Mouse (Mus musculus): Measurements from ENCODE around the gene Arhgap24.

Arhgap24 gene

DNA sequence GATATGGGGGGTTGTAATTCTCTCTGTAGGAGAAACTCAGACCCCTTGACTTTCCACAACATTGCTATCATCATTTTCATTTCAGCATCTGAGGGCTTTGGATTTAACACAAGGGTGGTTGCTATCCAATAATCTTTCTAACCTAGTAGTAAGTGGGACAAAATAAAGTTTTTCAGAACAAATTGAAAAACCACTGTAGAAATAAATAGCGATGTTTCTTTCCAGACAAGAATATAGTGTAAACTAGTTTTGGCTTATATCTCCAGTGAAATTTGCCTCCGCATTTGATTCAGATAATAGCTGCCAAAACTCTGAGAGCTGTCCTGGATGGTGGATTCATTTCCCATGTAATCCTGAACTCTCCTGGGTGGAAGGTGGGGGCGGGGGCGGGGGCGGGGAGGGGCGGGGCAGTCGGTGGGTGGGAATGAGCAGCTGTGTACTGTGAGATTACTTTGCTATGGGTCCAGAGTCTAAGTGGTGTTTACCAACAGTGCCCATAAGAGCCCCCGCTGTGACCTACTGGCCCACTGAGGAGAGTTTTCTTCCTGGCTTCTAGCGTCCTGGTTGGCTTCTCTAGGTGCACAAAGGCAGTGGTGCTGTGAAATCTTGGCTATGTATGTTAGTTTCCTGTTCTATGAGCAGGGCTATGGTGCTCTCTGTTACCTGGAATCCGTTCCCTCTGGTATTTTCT, 2.2 kb downstream of the Arhgap24 start:
- no peak for TF ChIP-seq GATA4 (IDR thresholded peaks at IDR 0.05; ENCODE audit: insufficient replicate concordance, low read length)

DNA sequence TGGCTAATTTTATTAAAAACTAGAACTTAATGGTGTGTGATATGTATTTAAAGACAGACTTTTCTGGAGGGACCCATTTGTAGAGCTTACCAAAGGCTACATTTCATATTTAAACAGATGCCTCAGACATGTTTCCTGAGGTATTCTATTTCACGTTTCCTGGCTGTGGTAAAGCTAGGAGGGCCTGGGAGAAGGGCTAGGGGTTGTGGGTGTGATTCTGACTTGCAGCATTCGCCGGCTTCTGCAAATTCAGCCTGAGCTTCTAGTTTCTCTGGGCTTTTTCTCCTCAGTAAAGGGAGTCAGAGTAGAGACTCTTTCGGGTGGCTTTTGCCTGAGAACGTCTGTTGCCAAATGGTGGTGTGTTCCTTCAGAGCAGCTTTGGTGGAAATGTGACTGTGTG, 10.4 kb downstream of the Arhgap24 start:
- no peak for TF ChIP-seq GATA4 (IDR thresholded peaks at IDR 0.05; ENCODE audit: insufficient replicate concordance, low read length)

GRCm38 (mm10) chr5:102492152-102492551, 11.0 kb downstream of the Arhgap24 start:
- TF ChIP-seq GATA4 (IDR thresholded peaks at IDR 0.05; ENCODE audit: insufficient replicate concordance, low read length) = no peak

GRCm38 (mm10) chr5:102494827-102495226, 13.6 kb downstream of the Arhgap24 start:
- no peak for TF ChIP-seq GATA4 (IDR thresholded peaks at IDR 0.05; ENCODE audit: insufficient replicate concordance, low read length)

DNA sequence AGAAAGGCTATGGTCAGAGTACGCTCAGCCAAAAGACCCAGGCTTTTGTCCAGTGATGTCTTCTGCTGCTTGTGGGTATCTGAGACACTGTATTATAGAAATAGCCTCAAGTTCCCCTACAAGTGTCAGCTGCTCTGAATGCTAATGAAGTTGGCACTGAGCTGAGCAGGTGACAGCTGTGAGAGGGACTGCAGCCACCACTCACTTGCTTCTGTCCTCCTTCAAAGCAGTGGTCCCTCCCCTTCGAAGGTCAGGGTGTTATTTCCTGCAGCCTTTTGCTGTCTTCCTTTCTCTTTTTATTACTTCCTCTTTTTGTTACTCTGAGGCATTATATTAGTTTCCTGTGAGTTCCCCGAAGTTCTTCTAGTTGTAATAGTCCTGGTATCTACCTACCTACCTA, 16.0 kb downstream of the Arhgap24 start:
- no peak for TF ChIP-seq GATA4 (IDR thresholded peaks at IDR 0.05; ENCODE audit: insufficient replicate concordance, low read length)

DNA sequence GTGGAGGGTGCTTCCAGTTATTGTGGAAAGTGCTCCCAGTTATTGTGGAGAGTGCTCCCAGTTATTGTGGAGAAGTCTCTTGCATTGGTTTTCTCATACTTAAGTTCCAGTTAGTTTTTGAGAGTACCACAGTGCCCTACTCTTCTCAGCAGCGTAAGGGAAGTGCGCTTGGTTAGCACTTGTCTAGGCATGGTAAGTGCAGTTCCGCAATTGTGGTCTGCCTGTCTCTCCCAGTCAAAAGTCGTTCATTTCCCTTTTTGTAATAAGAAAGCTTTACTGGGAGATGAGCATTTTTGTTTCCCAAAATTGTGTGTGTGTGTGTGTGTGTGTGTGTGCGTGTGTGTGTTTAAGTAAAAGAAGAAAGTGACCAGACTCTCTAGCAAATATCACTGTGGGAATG, 17.6 kb downstream of the Arhgap24 start:
- no peak for TF ChIP-seq GATA4 (IDR thresholded peaks at IDR 0.05; ENCODE audit: insufficient replicate concordance, low read length)

DNA sequence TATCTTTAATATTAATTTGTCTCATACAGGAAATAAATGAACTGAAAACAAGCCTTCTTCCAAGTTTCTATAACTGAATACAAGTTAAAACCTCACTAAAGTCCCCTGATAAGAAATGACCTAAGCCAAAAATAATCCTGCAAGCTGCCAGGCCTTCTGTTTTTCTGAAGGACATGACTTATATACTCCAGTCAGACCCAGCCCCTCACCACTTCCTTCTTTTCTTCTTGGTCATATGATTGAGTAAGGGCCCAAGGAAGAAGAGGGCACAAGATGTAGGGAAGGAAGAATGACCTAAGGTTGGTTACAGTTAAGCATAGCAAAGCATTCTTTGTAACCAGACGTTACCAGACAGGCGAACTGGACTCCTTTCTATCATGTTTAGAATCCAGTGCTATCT, 21.1 kb downstream of the Arhgap24 start:
- TF ChIP-seq GATA4 (IDR thresholded peaks at IDR 0.05; ENCODE audit: insufficient replicate concordance, low read length) = no peak

- no peak for TF ChIP-seq GATA4 (IDR thresholded peaks at IDR 0.05; ENCODE audit: insufficient replicate concordance, low read length)
Measured at GRCm38 (mm10) chr5:102503066-102503465, 21.9 kb downstream of the Arhgap24 start.

GRCm38 (mm10) chr5:102503868-102504267, 22.7 kb downstream of the Arhgap24 start:
- TF ChIP-seq GATA4 (IDR thresholded peaks at IDR 0.05; ENCODE audit: insufficient replicate concordance, low read length) = no peak

DNA sequence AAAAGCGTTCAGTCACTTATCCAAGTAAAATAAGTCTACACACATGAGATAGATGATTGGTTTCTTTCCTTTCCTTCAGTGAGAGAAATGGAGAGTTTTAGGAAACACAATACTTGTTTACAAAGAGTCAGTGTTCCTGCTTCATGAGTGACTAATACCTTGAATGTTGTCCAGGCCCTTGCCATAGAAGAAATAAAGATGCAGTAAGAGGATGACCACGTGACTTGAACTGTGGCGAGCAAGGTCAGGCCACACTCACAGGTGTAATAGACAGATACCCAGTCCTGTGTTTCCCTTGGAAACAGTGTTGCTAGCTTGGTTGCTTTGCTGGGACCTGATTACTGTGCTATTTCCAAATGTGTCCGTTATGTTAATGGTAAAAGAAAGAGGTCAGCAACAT, 23.4 kb downstream of the Arhgap24 start:
- TF ChIP-seq GATA4 (IDR thresholded peaks at IDR 0.05; ENCODE audit: insufficient replicate concordance, low read length) = no peak

DNA sequence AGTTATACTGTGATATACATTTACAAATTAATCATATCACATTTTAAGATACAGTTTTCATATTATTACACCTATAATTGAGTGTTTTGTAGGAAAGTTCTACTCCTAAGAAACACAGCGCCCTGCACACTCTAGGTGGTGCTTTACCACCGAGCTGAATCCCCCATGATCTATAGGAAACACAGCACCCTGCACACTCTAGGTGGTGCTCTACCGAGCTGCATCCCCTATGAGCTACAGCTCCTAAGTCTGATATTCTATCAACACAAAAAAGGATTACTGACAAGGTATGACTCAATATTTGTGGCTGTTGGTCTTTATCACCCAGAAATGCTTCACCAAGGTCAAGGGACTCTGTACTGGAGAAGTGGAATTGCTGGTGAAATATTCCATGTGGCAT, 27.0 kb downstream of the Arhgap24 start:
- TF ChIP-seq GATA4 (IDR thresholded peaks at IDR 0.05; ENCODE audit: insufficient replicate concordance, low read length) = no peak

DNA sequence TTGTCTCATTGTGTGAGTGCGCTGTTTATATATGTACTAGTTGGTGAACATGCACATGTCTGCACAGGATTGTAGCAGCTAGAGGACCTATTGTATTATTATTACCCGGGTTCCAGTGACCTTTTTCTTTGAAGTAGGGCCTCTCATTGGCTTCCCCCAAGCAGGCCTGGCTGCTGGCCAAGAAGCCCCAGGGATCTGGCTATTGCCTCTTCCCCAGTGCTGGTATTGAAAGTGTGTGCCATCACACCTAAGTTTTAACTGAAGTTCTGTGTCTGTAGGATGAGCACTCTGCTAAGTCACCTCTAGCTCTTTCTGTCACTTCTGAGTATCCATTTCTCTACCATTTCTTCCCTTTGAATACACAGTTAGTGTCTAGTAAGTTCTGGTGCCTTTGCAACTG, 28.2 kb downstream of the Arhgap24 start:
- no peak for TF ChIP-seq GATA4 (IDR thresholded peaks at IDR 0.05; ENCODE audit: insufficient replicate concordance, low read length)

DNA sequence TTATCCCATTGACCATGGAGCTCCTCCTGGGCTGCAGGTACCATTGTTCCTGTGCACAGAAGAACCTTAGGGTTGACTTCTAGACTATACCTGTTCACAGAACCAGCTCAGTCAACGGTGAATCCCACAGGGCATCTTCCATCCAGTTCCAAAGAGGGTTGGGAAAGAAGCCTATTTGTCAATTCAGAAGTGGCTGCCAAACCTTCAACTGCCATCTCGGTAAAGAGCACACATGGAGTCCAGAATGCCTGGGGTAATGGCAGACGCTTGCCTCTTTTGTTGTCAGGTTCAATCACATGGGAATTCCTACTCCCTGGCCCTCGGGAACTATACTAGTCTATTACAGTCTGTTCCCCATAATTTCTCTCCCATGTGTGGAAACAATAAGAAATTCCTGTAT, 30.5 kb downstream of the Arhgap24 start:
- no peak for TF ChIP-seq GATA4 (IDR thresholded peaks at IDR 0.05; ENCODE audit: insufficient replicate concordance, low read length)

DNA sequence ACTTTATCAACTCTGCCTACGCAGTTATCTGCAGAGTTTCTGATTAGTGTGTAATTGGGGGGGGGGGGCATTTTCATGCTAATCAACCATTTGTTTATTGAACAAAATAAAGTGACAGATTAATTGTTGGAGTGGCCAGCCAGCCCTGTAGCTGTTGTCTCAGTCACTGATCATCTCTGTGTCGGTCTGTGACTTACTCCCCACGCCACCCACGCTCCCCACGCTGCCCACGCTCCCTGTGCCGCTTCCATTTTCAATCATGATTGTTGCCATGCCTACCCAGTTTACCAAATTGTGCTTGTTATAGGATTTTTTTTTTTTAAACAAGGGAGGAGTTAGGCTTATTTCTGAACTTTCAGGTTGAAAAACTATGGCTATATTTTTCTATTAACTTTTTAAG, 34.3 kb downstream of the Arhgap24 start:
- no peak for TF ChIP-seq GATA4 (IDR thresholded peaks at IDR 0.05; ENCODE audit: insufficient replicate concordance, low read length)

GRCm38 (mm10) chr5:102520506-102520905, 39.3 kb downstream of the Arhgap24 start:
- TF ChIP-seq GATA4 (IDR thresholded peaks at IDR 0.05; ENCODE audit: insufficient replicate concordance, low read length) = no peak

- no peak for TF ChIP-seq GATA4 (IDR thresholded peaks at IDR 0.05; ENCODE audit: insufficient replicate concordance, low read length)
Measured at GRCm38 (mm10) chr5:102535311-102535710, 54.1 kb downstream of the Arhgap24 start.

DNA sequence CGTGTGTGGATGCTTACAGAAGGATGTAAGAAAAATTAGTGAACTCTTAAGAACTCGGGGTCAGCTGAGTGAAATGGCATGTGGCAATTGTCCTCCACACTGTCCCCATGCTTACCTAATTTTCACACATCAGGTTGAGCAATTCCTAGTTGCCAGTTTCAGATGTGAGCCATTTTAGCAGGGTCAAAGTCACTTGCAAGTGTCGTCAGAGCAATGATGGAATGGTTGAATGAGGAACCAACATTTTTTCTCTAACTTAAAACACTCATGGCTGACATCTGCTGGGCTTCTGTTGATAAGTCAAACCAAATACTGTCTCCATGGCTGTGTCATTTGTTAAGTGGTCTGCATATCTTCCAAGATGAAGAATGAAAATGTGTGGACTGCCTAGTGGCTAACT, 56.6 kb downstream of the Arhgap24 start:
- TF ChIP-seq GATA4 (IDR thresholded peaks at IDR 0.05; ENCODE audit: insufficient replicate concordance, low read length) = no peak
